Mouse (Mus musculus) frontal cortex, postnatal 14 days (tissue): ENCODE measurements around the gene Pip5kl1.
A peak's percentile ranks its signal among the peaks of the same experiment; 100 is the strongest.

Experiments
- DNase-seq, 2 experiments: peaks; one replicate each; pipeline ENCODE4 v3.0.0; 2022; ENCODE audit warnings: low spot score in 2 of 2

Gene Pip5kl1

GRCm38 (mm10) chr2:32547964-32548739, 26.4 kb upstream of the Pip5kl1 start:
- DNase-seq, result no peak

DNA sequence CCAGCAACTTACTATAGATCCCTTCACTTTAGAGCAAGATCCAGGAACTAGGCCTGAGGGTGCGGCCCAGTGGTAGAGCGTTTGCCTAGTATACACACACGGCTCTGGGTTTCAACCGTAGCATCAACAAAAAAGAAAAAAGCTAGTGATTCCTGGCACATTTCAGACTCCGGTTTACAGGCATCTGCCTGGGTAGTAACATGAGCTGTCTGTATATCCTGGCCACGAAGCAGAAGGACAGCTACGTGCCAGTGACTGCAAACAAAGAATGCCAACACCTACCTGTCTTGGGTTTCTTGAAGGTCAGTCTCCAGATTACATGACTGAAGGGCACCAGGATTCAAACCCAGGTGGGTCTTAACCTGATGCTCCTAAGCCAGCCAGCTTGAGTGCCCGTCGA, 25.4 kb upstream of the Pip5kl1 start:
- no peak for DNase-seq

DNA sequence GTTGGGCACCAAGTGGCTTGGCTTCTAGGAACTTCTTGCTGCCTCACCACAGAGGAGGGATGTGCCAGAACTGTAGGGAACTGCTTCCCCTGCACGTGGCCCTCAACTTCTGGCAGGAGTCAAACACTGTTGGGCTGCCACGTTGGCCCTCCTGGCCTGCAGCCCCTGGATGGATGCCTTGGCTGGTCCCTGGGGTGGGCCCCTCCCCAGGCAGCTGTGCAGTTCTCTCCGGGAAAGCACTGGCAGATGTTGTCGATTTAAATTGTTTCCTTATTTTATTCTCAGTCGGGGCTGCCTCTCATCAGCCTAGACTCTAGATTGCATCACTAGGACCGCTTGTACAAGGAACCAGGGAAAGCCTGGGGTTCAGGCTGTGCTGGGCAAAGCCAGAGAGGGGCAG, 24.8 kb upstream of the Pip5kl1 start:
- DNase-seq, result no peak

DNA sequence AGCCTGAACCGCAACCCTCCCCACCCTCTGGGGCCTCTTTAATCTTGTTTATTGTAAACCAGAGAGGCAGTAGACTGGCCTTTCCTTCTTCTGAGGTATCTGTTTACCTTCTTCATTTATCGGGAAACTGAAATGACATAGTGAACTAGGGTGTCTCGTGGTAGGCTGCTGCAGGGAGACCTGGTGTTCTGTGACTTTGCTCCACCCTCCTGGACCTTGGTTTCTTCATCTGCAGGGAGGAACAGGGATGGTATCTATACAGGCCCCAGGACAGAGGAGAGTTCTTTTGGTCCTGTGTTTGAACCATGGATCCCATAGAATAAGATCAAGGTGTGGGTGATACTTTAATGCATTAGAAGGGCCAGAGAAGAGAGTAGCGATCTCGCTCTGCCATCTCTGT, 23.4 kb upstream of the Pip5kl1 start:
- no peak for DNase-seq

DNA sequence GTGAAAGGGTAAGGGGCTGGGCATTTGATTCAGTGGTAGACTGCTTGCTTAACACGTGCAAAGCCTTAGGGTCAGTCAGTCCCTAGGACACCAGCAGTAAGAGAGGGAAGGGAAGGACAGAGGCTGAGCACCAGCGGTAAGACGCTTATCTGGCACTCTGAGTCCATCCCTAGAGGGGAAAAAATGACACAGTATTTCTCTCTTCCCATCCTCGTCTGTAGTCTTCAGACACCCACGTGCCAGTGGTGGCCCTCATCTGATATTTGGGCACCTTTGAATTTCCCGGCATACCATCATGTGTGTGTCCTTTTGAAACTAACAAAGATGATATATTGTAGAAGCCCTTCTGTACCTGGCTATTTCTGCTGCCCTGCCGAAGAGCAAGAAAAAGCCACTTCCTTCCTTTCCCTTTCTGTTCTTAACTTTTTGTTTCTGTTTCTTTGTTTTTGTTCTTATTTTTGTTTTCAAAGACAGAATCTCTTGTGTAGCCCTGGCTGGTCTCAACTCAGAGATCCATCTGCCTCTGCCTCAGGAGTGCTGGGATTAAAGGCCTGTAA, 20.9 kb upstream of the Pip5kl1 start:
- DNase-seq, result no peak

GRCm38 (mm10) chr2:32555484-32555883, 19.1 kb upstream of the Pip5kl1 start:
- no peak for DNase-seq

GRCm38 (mm10) chr2:32556019-32556418, 18.6 kb upstream of the Pip5kl1 start:
- no peak for DNase-seq

GRCm38 (mm10) chr2:32559570-32559969, 15.0 kb upstream of the Pip5kl1 start:
- no peak for DNase-seq

- DNase-seq, result peak in 1 of 2 experiments; percentile 65
Measured at GRCm38 (mm10) chr2:32566536-32567063, 8.0 kb upstream of the Pip5kl1 start.

DNA sequence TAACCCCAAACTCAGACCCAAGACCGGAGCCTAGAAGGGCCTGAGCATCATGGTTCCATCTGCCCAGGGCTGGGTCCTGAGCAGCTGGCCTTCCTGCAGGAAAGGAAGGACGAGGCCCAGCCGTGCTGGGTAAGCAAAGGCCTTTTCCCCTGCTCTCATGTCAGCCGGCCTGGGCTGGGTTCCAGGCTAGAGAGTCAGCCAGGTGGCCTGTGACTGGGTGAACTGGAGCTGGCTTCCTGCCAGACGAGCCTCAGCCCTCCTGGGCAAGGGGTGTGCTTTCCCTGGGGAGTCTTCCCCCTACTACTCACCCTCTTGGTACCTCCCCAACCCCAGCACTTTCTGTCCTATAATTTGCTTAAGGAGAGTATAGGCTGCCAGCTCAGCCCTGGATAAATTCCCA, 6.4 kb upstream of the Pip5kl1 start:
- DNase-seq, result no peak

- DNase-seq, result no peak
Measured at GRCm38 (mm10) chr2:32568941-32569340, 5.7 kb upstream of the Pip5kl1 start.

- DNase-seq, result peak; percentile 89
Measured at GRCm38 (mm10) chr2:32570698-32571494, 3.7 kb upstream of the Pip5kl1 start, which contains the start of gene Dpm2. Dpm2 (plus strand) TSS chr2:32570858.

DNA sequence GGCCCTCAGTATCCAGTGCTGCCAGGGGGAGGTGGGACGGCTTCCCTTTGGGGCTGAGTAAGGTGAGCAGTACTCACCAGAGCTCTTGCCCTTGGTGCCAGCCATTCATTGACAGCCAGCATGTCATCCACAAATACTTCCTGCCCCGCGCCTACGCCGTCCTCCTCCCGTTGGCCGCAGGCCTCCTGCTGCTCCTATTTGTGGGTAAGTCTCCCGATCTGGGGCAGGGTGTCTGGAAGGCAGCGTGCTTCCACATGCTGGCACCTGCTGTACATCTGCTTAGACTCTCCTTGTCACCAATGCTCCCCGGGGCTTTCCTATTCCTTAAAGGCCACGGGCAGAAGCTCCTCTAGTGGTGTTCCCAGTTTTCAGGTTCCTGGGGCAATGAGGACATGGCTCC, 2.4 kb upstream of the Pip5kl1 start:
- DNase-seq, result no peak

- DNase-seq, result peak; percentile 70 to 75
Measured at GRCm38 (mm10) chr2:32574901-32575585, 446 bp downstream of the Pip5kl1 start.

- peak; percentile 60 to 71 for DNase-seq
Measured at GRCm38 (mm10) chr2:32575586-32576160, 1.1 kb downstream of the Pip5kl1 start, which contains the start of gene 9430097D07Rik. 9430097D07Rik (minus strand) TSS chr2:32575684.

DNA sequence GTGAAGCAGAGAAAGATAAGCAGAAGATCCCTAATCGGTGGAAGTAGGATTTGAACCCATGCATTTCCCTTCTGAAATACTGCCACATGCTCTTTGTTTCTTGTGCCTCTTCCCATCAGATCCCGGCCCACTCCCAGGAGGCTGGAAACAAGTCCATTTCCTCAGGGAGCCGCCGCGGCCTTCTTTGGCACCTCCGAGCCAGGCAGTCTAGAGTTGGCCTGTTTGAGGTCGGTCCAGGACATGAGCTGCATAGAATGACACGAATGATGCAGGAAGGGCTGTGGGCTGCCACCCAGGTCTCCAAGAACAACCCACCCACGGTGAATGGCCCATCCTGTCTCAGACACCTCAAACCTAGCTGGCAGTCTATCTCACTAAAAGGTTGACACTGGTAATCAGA, 1.9 kb downstream of the Pip5kl1 start:
- no peak for DNase-seq

DNA sequence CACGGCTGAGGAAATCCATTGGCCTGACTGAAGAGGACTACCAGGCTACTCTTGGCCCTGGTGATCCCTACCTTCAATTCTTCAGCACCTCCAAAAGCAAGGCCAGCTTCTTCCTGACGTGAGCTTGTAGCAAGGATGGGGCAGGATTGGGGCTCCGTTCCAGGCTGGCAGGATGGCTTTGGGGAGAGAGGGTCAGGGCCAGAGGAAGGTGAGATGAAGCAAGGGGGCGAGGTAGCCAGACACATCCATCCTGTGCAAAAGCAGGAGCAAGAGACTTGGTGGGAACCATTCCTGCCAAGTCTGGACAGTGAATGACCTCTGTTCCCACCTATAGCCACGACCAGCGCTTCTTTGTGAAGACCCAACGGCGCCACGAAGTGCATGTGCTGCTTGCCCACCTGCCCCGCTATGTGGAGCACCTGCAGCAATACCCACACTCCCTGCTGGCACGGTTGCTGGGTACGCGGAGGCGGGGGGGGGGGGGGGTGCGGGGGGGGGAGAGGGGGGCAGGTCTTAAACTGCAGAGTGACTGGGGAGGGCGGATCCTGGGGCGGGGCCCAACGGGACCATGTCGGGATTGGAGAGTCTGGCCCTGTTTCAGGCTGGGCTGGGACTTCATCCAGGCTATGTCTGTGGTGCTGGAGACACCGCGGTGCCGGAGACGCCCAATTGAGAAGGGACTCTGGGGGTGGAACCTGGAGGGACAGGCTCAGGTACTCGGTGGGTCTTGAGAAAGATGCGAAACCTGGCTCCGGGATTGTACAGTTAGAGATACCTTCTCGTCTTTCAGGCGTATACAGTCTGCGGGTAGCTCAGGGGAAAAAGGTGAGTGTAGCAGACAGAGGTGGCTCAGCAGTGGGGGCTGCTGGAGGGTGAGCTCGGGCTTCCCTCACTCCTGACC, 3.8 kb downstream of the Pip5kl1 start:
- no peak for DNase-seq

DNA sequence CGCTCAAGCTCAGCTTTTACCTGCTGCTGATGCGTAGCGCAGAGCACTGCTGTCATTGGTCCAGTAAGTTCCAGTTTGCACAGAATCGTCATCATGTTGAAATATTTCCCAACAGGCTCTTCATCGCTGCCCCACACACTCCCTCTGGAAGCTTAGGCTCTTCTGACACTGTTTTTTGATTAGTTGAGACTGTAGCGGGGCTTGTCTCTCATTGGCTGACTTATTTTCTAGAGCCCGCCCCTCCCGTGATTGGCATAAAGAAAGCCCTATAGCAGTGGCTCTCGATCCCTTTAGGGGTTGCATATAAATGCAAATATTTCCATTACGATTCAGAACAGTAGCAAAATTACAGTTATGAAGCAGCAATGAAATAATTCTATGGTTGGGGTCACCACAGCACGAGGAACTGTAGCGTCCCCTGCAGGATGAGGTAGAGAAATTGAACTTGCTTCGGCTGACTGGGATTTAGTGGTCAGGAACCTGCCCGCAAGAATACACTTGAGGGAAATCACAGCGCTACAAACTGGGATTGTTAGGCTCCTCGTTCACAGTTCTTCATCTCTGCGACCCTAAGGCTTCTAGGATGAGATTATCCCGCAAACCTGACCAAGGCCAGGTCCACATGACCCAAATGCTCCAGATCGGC, 7.0 kb downstream of the Pip5kl1 start:
- peak; percentile 72 to 76 for DNase-seq
